Mouse (Mus musculus): ENCODE measurements at regions not wholly inside any gene's neighbourhood (a gene's known extent, or its start where the extent isn't known, plus 50 kb on each side); places are given as distances from the start of the nearest gene placed in this dataset.

GRCm38 (mm10) chr3:156199749-156200467 lies 361.7 kb upstream of the Negr1 start:
- Histone ChIP-seq H3K36me3 (ENCODE audit: control insufficient read depth, insufficient read depth, low read length) (no peaks in the 10 kb centered on the region), H3K27me3 (replicated peaks; ENCODE audit: control insufficient read depth, insufficient read depth, low read length) (no peaks in the 10 kb centered on the region), H3K4me1 (ENCODE audit: control insufficient read depth, insufficient read depth, low read length) (no peaks in the 10 kb centered on the region), H3K27ac (ENCODE audit: insufficient read depth, low read depth, low read length) (no peak overlapping the region), H3K4me3 (ENCODE audit: insufficient read depth, low read depth, low read length) (no peak overlapping the region)
- no peak for DNase-seq
- TF ChIP-seq CTCF (conservative IDR thresholded peaks at IDR 0.05; ENCODE audit: insufficient read depth, insufficient read length, low read depth, low read length): no peak
- TF ChIP-seq POLR2A (IDR thresholded peaks at IDR 0.05; ENCODE audit: low read depth, low read length): no peak

GRCm38 (mm10) chr3:156205246-156205645 lies 356.3 kb upstream of the Negr1 start:
- Histone ChIP-seq H3K27me3 (replicated peaks; ENCODE audit: control insufficient read depth, insufficient read depth, low read length) (no peaks in the 10 kb centered on the region), H3K27ac (ENCODE audit: insufficient read depth, low read depth, low read length) (no peak overlapping the region), H3K36me3 (ENCODE audit: control insufficient read depth, insufficient read depth, low read length) (no peaks in the 10 kb centered on the region), H3K4me3 (ENCODE audit: insufficient read depth, low read depth, low read length) (no peak overlapping the region), H3K4me1 (ENCODE audit: control insufficient read depth, insufficient read depth, low read length) (no peaks in the 10 kb centered on the region)
- TF ChIP-seq POLR2A (IDR thresholded peaks at IDR 0.05; ENCODE audit: low read depth, low read length) (no peak), CTCF (conservative IDR thresholded peaks at IDR 0.05; ENCODE audit: insufficient read depth, insufficient read length, low read depth, low read length) (no peak)
- no peak for DNase-seq
- 90% methylated on average over 3 of the region's 3 CpGs for WGBS

- Histone ChIP-seq H3K27ac (ENCODE audit: insufficient read depth, low read depth, low read length) (no peak overlapping the region), H3K4me3 (ENCODE audit: insufficient read depth, low read depth, low read length) (no peak overlapping the region), H3K36me3 (ENCODE audit: control insufficient read depth, insufficient read depth, low read length) (no peaks in the 10 kb centered on the region), H3K27me3 (replicated peaks; ENCODE audit: control insufficient read depth, insufficient read depth, low read length) (no peaks in the 10 kb centered on the region), H3K4me1 (ENCODE audit: control insufficient read depth, insufficient read depth, low read length) (no peaks in the 10 kb centered on the region)
- no peak for DNase-seq
- WGBS: 20% methylated on average over 1 of the region's 1 CpGs
- TF ChIP-seq POLR2A (IDR thresholded peaks at IDR 0.05; ENCODE audit: low read depth, low read length) (no peak), CTCF (conservative IDR thresholded peaks at IDR 0.05; ENCODE audit: insufficient read depth, insufficient read length, low read depth, low read length) (no peak)
These were observed 353.2 kb upstream of the Negr1 start for GRCm38 (mm10) chr3:156208420-156208819.

- Histone ChIP-seq H3K4me3 (ENCODE audit: insufficient read depth, low read depth, low read length) (no peak overlapping the region), H3K36me3 (ENCODE audit: control insufficient read depth, insufficient read depth, low read length) (no peaks in the 10 kb centered on the region), H3K4me1 (ENCODE audit: control insufficient read depth, insufficient read depth, low read length) (no peaks in the 10 kb centered on the region), H3K27me3 (replicated peaks; ENCODE audit: control insufficient read depth, insufficient read depth, low read length) (no peaks in the 10 kb centered on the region), H3K27ac (ENCODE audit: insufficient read depth, low read depth, low read length) (no peak overlapping the region)
- 76% methylated on average over 4 of the region's 4 CpGs for WGBS
- TF ChIP-seq CTCF (conservative IDR thresholded peaks at IDR 0.05; ENCODE audit: insufficient read depth, insufficient read length, low read depth, low read length) (no peak), POLR2A (IDR thresholded peaks at IDR 0.05; ENCODE audit: low read depth, low read length) (no peak)
- no peak for DNase-seq
These were observed 350.8 kb upstream of the Negr1 start for GRCm38 (mm10) chr3:156210827-156211226.

GRCm38 (mm10) chr3:156214823-156215222 lies 346.8 kb upstream of the Negr1 start:
- no peaks in the 10 kb centered on the region for H3K36me3 ChIP-seq (ENCODE audit: control insufficient read depth, insufficient read depth, low read length)
- TF ChIP-seq POLR2A (IDR thresholded peaks at IDR 0.05; ENCODE audit: low read depth, low read length) (no peak), CTCF (conservative IDR thresholded peaks at IDR 0.05; ENCODE audit: insufficient read depth, insufficient read length, low read depth, low read length) (no peak)
- H3K4me3 ChIP-seq (ENCODE audit: insufficient read depth, low read depth, low read length): no peak overlapping the region
- H3K27me3 ChIP-seq (replicated peaks; ENCODE audit: control insufficient read depth, insufficient read depth, low read length): no peaks in the 10 kb centered on the region
- DNase-seq: no peak
- no peak overlapping the region for H3K27ac ChIP-seq (ENCODE audit: insufficient read depth, low read depth, low read length)
- WGBS: 53% methylated on average over 1 of the region's 1 CpGs
- no peaks in the 10 kb centered on the region for H3K4me1 ChIP-seq (ENCODE audit: control insufficient read depth, insufficient read depth, low read length)

GRCm38 (mm10) chr3:156232111-156232510 lies 329.5 kb upstream of the Negr1 start:
- Histone ChIP-seq H3K36me3 (ENCODE audit: control insufficient read depth, insufficient read depth, low read length) (no peaks in the 10 kb centered on the region), H3K27ac (ENCODE audit: insufficient read depth, low read depth, low read length) (no peak overlapping the region), H3K27me3 (replicated peaks; ENCODE audit: control insufficient read depth, insufficient read depth, low read length) (no peaks in the 10 kb centered on the region), H3K4me3 (ENCODE audit: insufficient read depth, low read depth, low read length) (no peak overlapping the region), H3K4me1 (ENCODE audit: control insufficient read depth, insufficient read depth, low read length) (no peaks in the 10 kb centered on the region)
- no peak for DNase-seq
- TF ChIP-seq POLR2A (IDR thresholded peaks at IDR 0.05; ENCODE audit: low read depth, low read length) (no peak), CTCF (conservative IDR thresholded peaks at IDR 0.05; ENCODE audit: insufficient read depth, insufficient read length, low read depth, low read length) (no peak)
- WGBS: 73% methylated on average over 2 of the region's 2 CpGs

- DNase-seq: no peak
- Histone ChIP-seq H3K4me1 (ENCODE audit: control insufficient read depth, insufficient read depth, low read length) (no peaks in the 10 kb centered on the region), H3K27me3 (replicated peaks; ENCODE audit: control insufficient read depth, insufficient read depth, low read length) (no peaks in the 10 kb centered on the region), H3K36me3 (ENCODE audit: control insufficient read depth, insufficient read depth, low read length) (no peaks in the 10 kb centered on the region), H3K4me3 (ENCODE audit: insufficient read depth, low read depth, low read length) (no peak overlapping the region), H3K27ac (ENCODE audit: insufficient read depth, low read depth, low read length) (no peak overlapping the region)
- 79% methylated on average over 4 of the region's 4 CpGs for WGBS
- TF ChIP-seq POLR2A (IDR thresholded peaks at IDR 0.05; ENCODE audit: low read depth, low read length) (no peak), CTCF (conservative IDR thresholded peaks at IDR 0.05; ENCODE audit: insufficient read depth, insufficient read length, low read depth, low read length) (no peak)
These were observed 325.6 kb upstream of the Negr1 start for GRCm38 (mm10) chr3:156235955-156236354.
